Mouse (Mus musculus): ENCODE measurements around the gene Taf5l.

DNA sequence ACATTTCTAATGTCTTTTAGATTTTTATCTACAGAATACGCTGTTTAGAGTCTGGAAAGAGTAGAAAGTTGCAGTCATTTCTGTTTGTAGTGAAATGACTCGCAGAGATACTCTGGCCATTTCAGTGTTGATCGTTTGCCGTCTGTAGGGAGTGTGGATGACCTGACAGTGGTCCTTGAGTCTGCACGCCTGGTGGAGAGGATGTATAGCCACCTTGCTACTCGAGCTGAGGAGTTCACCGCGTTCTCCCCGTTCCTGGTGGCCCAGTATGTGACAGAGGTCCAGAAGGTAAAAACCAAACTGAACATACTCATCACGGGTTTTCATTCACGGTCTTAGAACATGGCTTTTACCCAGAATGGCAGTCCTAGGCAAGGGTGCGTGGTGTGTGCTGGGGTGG lies 23.7 kb upstream of the Taf5l start:
- TF ChIP-seq CTCF (IDR thresholded peaks at IDR 0.05; ENCODE audit: borderline replicate concordance, insufficient read depth, low read length) (no peak), POLR2A (IDR thresholded peaks at IDR 0.05; ENCODE audit: low read depth, low read length) (no peak)
